Mouse (Mus musculus) CH12.LX (cell line): ENCODE measurements around the gene Trir. TPM values are rescaled to one million over a fixed set of nuclear protein-coding genes. Genes with fewer than 3 reads are reported as not detected.
A peak's percentile ranks its signal among the peaks of the same experiment; 100 is the strongest.

Experiments used
- DNase-seq: peaks from one replicate; pipeline ENCODE4 v3.0.0-alpha.2; 2013; ENCODE audit errors: extremely low read depth
- H3K27ac ChIP-seq: 2 replicates; pipeline ENCODE4 v1.5.1; 2012; ENCODE audit warnings: low read depth, mild to moderate bottlenecking, control low read depth, moderate library complexity; ENCODE audit not compliant: insufficient read depth
- H3K27me3 ChIP-seq: replicated peaks from 2 replicates; pipeline ENCODE3; 2012; ENCODE audit warnings: inconsistent platforms
- H3K36me3 ChIP-seq, 2 experiments: replicated peaks in 1 of 2; 2 replicates each; pipeline versions ENCODE3 to v1.6.1; 2012; ENCODE audit warnings: inconsistent platforms in 1 of 2, low read length in 1 of 2, mild to moderate bottlenecking in 1 of 2, mixed read lengths in 1 of 2, moderate library complexity in 1 of 2; ENCODE audit not compliant: control insufficient read depth in 1 of 2, insufficient read depth in 1 of 2
- H3K4me1 ChIP-seq, 2 experiments: 2 replicates each; pipeline ENCODE4 v1.6.1; 2012; ENCODE audit warnings: inconsistent platforms in 1 of 2, moderate library complexity in 1 of 2; ENCODE audit not compliant: insufficient read depth in 2 of 2, control insufficient read depth in 1 of 2
- H3K4me2 ChIP-seq: 2 replicates; pipeline ENCODE4 v1.6.1; 2012; ENCODE audit warnings: low read depth, mild to moderate bottlenecking, control low read depth; ENCODE audit not compliant: poor library complexity, insufficient read depth, severe bottlenecking
- H3K4me3 ChIP-seq, 3 experiments: fragments of 150-350 bp in 1 of 3; sonication (generic) in 1 of 3; replicated peaks in 1 of 3; 2 replicates each; pipeline versions ENCODE3 to v1.5.1; 2011 to 2012; ENCODE audit warnings: low read depth in 2 of 3, low read length in 2 of 3, mild to moderate bottlenecking in 2 of 3, moderate library complexity in 2 of 3, control low read depth in 1 of 3, improper control_type of control experiment in 1 of 3, inconsistent platforms in 1 of 3, mixed read lengths in 1 of 3; ENCODE audit not compliant: poor library complexity in 1 of 3
- H3K79me2 ChIP-seq: replicated peaks from 2 replicates; pipeline ENCODE4 v1.6.1; 2012; ENCODE audit warnings: mild to moderate bottlenecking, moderate library complexity; ENCODE audit not compliant: control insufficient read depth, poor library complexity, insufficient read depth, severe bottlenecking; ENCODE audit errors: extremely low read depth
- H3K9ac ChIP-seq: 2 replicates; pipeline ENCODE4 v1.6.1; 2012; ENCODE audit warnings: low read depth, mild to moderate bottlenecking, control low read depth, moderate library complexity; ENCODE audit not compliant: insufficient read depth
- H3K9me3 ChIP-seq: replicated peaks from 2 replicates; pipeline ENCODE3; 2012; ENCODE audit warnings: low read length, inconsistent platforms, mixed read lengths
- ELF1 ChIP-seq: IDR thresholded peaks from 2 replicates; pipeline ENCODE4 v1.6.1; 2014; ENCODE audit warnings: low read depth, mild to moderate bottlenecking, inconsistent platforms, low read length, improper control_type of control experiment
- EP300 ChIP-seq: IDR thresholded peaks from 2 replicates; pipeline ENCODE4 v1.6.1; 2011; ENCODE audit warnings: low read length, improper control_type of control experiment
- ETS1 ChIP-seq: conservative IDR thresholded peaks from 2 replicates; pipeline ENCODE4 v1.6.1; 2012; ENCODE audit warnings: low read depth, mild to moderate bottlenecking, inconsistent platforms, low read length, improper control_type of control experiment, moderate library complexity
- IRF4 ChIP-seq: IDR thresholded peaks from 2 replicates; pipeline ENCODE4 v1.6.1; 2014; ENCODE audit warnings: low read depth, mild to moderate bottlenecking, inconsistent platforms, low read length, improper control_type of control experiment
- JUND ChIP-seq: conservative IDR thresholded peaks from 2 replicates; pipeline ENCODE4 v1.6.1; 2011; ENCODE audit warnings: low read depth, low read length, improper control_type of control experiment
- KAT2A ChIP-seq: IDR thresholded peaks from 2 replicates; pipeline ENCODE4 v1.6.1; 2012; ENCODE audit warnings: low read length, improper control_type of control experiment, inconsistent platforms; ENCODE audit not compliant: insufficient replicate concordance
- MAX ChIP-seq: IDR thresholded peaks from 2 replicates; pipeline ENCODE4 v1.6.1; 2011; ENCODE audit warnings: low read length, improper control_type of control experiment
- MEF2A ChIP-seq: IDR thresholded peaks from 2 replicates; pipeline ENCODE4 v1.6.1; 2014; ENCODE audit warnings: low read depth, mild to moderate bottlenecking, inconsistent platforms, low read length, improper control_type of control experiment, borderline replicate concordance
- MXI1 ChIP-seq: IDR thresholded peaks from 2 replicates; pipeline ENCODE4 v1.6.1; 2011; ENCODE audit warnings: mild to moderate bottlenecking, low read depth, low read length, improper control_type of control experiment
- MYC ChIP-seq: IDR thresholded peaks from 2 replicates; pipeline ENCODE4 v1.6.1; 2011; ENCODE audit warnings: low read depth, mild to moderate bottlenecking, improper control_type of control experiment, low read length
- NRF1 ChIP-seq: IDR thresholded peaks from 2 replicates; pipeline ENCODE4 v1.6.1; 2014; ENCODE audit warnings: low read depth, mild to moderate bottlenecking, inconsistent platforms, low read length, improper control_type of control experiment, moderate library complexity
- PAX5 ChIP-seq: IDR thresholded peaks from 2 replicates; pipeline ENCODE4 v1.6.1; 2012; ENCODE audit warnings: low read length, inconsistent platforms, mixed read lengths
- POLR2A ChIP-seq: IDR thresholded peaks from 2 replicates; pipeline ENCODE4 v1.6.1; 2011; ENCODE audit warnings: low read depth, mild to moderate bottlenecking, improper control_type of control experiment, low read length
- POLR2AphosphoS2 ChIP-seq: IDR thresholded peaks from 2 replicates; pipeline ENCODE4 v1.6.1; 2011; ENCODE audit warnings: low read depth, low read length, improper control_type of control experiment
- RAD21 ChIP-seq: IDR thresholded peaks from 2 replicates; pipeline ENCODE4 v1.6.1; 2011; ENCODE audit warnings: low read depth, mild to moderate bottlenecking, low read length, improper control_type of control experiment, moderate library complexity
- RCOR1 ChIP-seq: conservative IDR thresholded peaks from 2 replicates; pipeline ENCODE4 v1.6.1; 2012; ENCODE audit warnings: low read depth, mild to moderate bottlenecking, inconsistent platforms, low read length, improper control_type of control experiment
- SMC3 ChIP-seq: IDR thresholded peaks from 2 replicates; pipeline ENCODE4 v1.6.1; 2011; ENCODE audit warnings: low read depth, low read length, improper control_type of control experiment
- TBP ChIP-seq: conservative IDR thresholded peaks from 2 replicates; pipeline ENCODE4 v1.6.1; 2011; ENCODE audit warnings: low read depth, low read length, improper control_type of control experiment
- USF1 ChIP-seq: IDR thresholded peaks from 2 replicates; pipeline ENCODE4 v1.6.1; 2014; ENCODE audit warnings: low read depth, mild to moderate bottlenecking, inconsistent platforms, low read length, improper control_type of control experiment
- ZC3H11A ChIP-seq: IDR thresholded peaks from 2 replicates; pipeline ENCODE4 v1.6.1; 2012; ENCODE audit warnings: low read depth, mild to moderate bottlenecking, inconsistent platforms, low read length, improper control_type of control experiment
- ZKSCAN1 ChIP-seq: IDR thresholded peaks from 2 replicates; pipeline ENCODE4 v1.6.1; 2012; ENCODE audit warnings: low read depth, inconsistent platforms, low read length, improper control_type of control experiment, borderline replicate concordance
- ZNF384 ChIP-seq: IDR thresholded peaks from 2 replicates; pipeline ENCODE4 v1.6.1; 2012; ENCODE audit warnings: low read depth, low read length, improper control_type of control experiment, inconsistent platforms
- dilution Hi-C: fragments of 300-500 bp; cut with MboI; formaldehyde crosslinking; loops from 2 replicates; pipeline ENCODE4 v1.14.3; 2020; ENCODE audit warnings: low sequenced_read_pairs; ENCODE audit not compliant: extremely low pct_unique_long_range_greater_than_20kb, extremely low pct_ligation_motif_present
- in situ Hi-C: fragments of 300-500 bp; cut with MboI; formaldehyde crosslinking; loops from 3 replicates; pipeline ENCODE4 v1.14.3; 2019; ENCODE audit warnings: low sequenced_read_pairs, low pct_ligation_motif_present, low pct_unique_long_range_greater_than_20kb, mixed read lengths
- polyA plus RNA-seq: library from polyadenylated mRNA; unstranded; fragments of >175 nt; gene quantifications from 2 replicates; pipeline ENCODE4 v1.2.1, GENCODE M21; 2012; ENCODE audit warnings: low read depth; ENCODE audit not compliant: insufficient read length
- total RNA-seq, 2 experiments: library from RNA; depleted of rRNA; stranded (reverse); fragments of 300-350 nt in 1 of 2; fragments of >200 nt in 1 of 2; gene quantifications; 2 replicates each; pipeline ENCODE4 v1.2.3; 2012 to 2014

Gene Trir
- total and polyA plus RNA-seq, 3 experiments: 151 to 209 (median 185) TPM

DNA sequence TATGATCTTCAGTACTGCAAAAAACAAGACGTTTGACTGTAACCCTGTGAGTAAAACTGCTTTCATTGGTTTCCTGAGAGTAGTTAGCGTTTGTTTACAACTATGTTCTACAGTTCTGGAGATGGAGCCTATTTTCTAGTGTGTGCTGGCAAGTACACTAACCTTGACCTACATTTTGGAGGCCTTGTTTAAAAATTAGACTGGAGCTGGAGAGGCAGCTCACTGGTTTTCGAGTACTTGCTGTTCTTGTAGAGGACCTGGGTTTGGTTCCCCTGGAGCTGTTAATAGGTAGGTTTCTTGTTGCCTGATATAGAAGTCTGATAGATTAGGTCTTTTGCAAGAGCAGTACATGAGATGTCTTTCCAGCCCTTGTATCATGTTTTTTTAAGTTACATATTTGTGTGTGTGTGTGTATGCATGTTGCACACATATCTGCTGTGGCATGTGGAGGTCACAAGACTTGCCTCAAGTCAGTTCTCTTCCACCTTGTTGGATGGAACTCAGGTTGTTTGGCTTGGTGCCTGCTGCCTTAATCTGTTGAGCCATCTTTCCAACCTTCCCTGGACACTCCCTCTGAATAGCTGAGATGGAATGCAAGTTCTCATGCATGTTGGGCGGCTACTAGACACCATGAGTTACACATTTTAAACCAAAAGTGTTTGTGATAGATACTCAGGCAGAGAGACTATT is 6.1 kb downstream of the Trir start:
- no peaks in the 10 kb centered on the region for H3K27me3 ChIP-seq
- dilution Hi-C loops: no loop called here
- H3K9me3 ChIP-seq: no peaks in the 10 kb centered on the region
- peaks cover 38% of the 10 kb centered on the region for H3K79me2 ChIP-seq
- H3K27ac ChIP-seq: no peak overlapping the region
- TF ChIP-seq MYC (no peak), IRF4 (no peak), POLR2A (no peak), ZC3H11A (no peak), EP300 (no peak), MAX (no peak), ZNF384 (no peak), PAX5 (no peak), ZKSCAN1 (no peak), POLR2AphosphoS2 (no peak), RAD21 (no peak), NRF1 (no peak), ELF1 (no peak), KAT2A (no peak), SMC3 (no peak), RCOR1 (no peak), MEF2A (no peak), ETS1 (no peak), USF1 (no peak), TBP (no peak)
- TF ChIP-seq, all 38 proteins: peak for 0
- Histone ChIP-seq H3K4me1 (peaks cover 6 to 44% of the 10 kb centered on the region in 2 experiments), H3K36me3 (peaks cover 39 to 53% of the 10 kb centered on the region in 2 experiments), H3K9ac (no peak overlapping the region), H3K4me3 (no peak overlapping the region), H3K4me2 (no peak overlapping the region)
- in situ Hi-C loops: no loop called here
- no peak for DNase-seq

DNA sequence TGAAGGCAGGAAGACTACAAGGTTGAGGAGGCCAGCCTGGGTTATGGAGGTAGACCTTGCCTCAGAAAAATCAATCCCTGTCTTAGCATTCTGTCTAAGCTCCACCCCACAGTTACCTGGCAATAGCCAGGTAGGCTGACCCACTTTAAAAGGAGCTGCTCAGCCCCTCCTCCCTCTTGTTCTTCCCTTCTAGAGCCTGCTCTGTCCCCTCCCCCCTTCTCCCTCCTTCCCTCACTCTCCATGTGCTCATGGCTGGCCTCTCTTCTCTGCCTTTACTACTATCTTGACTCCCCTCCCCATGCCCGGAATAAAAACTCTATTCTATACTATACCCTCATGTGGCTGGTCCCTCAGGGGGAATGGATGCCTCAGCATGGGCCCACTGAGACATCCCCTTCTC is 7.2 kb downstream of the Trir start:
- no peak overlapping the region for H3K4me2 ChIP-seq
- TF ChIP-seq PAX5 (no peak), JUND (no peak), RCOR1 (no peak), MYC (no peak), TBP (no peak), MXI1 (no peak), USF1 (no peak)
- TF ChIP-seq, all 38 proteins: peak for 0
- Histone ChIP-seq H3K27me3 (no peaks in the 10 kb centered on the region), H3K36me3 (peaks cover 39 to 50% of the 10 kb centered on the region in 2 experiments), H3K4me1 (peaks cover 3 to 35% of the 10 kb centered on the region in 2 experiments; a peak in 3 of 4 replicates), H3K79me2 (peaks cover 38% of the 10 kb centered on the region), H3K9ac (no peak overlapping the region), H3K4me3 (no peak overlapping the region), H3K9me3 (no peaks in the 10 kb centered on the region), H3K27ac (0 out of 2 replicates have a peak overlapping the region, but pooled peaks have one; percentile 10)
- in situ Hi-C loops: no loop called here
- dilution Hi-C loops: no loop called here
- no peak for DNase-seq
